Mouse (Mus musculus): ENCODE data around the gene Mib2.
"Not testable (repeated sequence)": the region's sequence is repeated elsewhere in the genome, so short reads cannot be mapped to it uniquely, and the experiment has no call there.

Gene Mib2

GRCm38 (mm10) chr4:155670236-155670635, 1.2 kb upstream of the Mib2 start:
- DNase-seq (ENCODE audit: extremely low spot score, low spot score), result not testable (repeated sequence)

- DNase-seq (ENCODE audit: extremely low spot score, low spot score), result no peak
Measured at GRCm38 (mm10) chr4:155669598-155670075, 639 bp upstream of the Mib2 start.

- no peak for DNase-seq (ENCODE audit: extremely low spot score, low spot score)
Measured at GRCm38 (mm10) chr4:155666903-155667302, 2.1 kb downstream of the Mib2 start.

- DNase-seq (ENCODE audit: extremely low spot score, low spot score), result no peak
Measured at GRCm38 (mm10) chr4:155660641-155661040, 8.4 kb downstream of the Mib2 start.

GRCm38 (mm10) chr4:155658961-155659360, 10.0 kb downstream of the Mib2 start:
- DNase-seq (ENCODE audit: extremely low spot score, low spot score), result no peak

GRCm38 (mm10) chr4:155656214-155656751, 12.7 kb downstream of the Mib2 start:
- no peak for DNase-seq (ENCODE audit: extremely low spot score, low spot score)

- peak; percentile 47 for DNase-seq (ENCODE audit: extremely low spot score, low spot score)
Measured at GRCm38 (mm10) chr4:155654456-155655298, 14.3 kb downstream of the Mib2 start.

- peak; percentile 63 for DNase-seq (ENCODE audit: extremely low spot score, low spot score)
Measured at GRCm38 (mm10) chr4:155654183-155654455, 14.9 kb downstream of the Mib2 start.

- no peak for DNase-seq (ENCODE audit: extremely low spot score, low spot score)
Measured at GRCm38 (mm10) chr4:155653451-155654182, 15.4 kb downstream of the Mib2 start.

- peak; percentile 75 for DNase-seq (ENCODE audit: extremely low spot score, low spot score)
Measured at GRCm38 (mm10) chr4:155653086-155653450, 15.9 kb downstream of the Mib2 start, which contains the start of gene Mmp23. Gene Mmp23, minus strand, starts transcription at chr4:155653384.

GRCm38 (mm10) chr4:155652283-155653085, 16.5 kb downstream of the Mib2 start:
- peak; percentile 22 for DNase-seq (ENCODE audit: extremely low spot score, low spot score)

- DNase-seq (ENCODE audit: extremely low spot score, low spot score), result no peak
Measured at GRCm38 (mm10) chr4:155651553-155652269, 17.3 kb downstream of the Mib2 start.

- DNase-seq (ENCODE audit: extremely low spot score, low spot score), result no peak
Measured at GRCm38 (mm10) chr4:155649355-155649754, 19.6 kb downstream of the Mib2 start.

- DNase-seq (ENCODE audit: extremely low spot score, low spot score), result no peak
Measured at GRCm38 (mm10) chr4:155645721-155646120, 23.3 kb downstream of the Mib2 start.

- DNase-seq (ENCODE audit: extremely low spot score, low spot score), result not testable (repeated sequence)
Measured at GRCm38 (mm10) chr4:155645308-155645707, 23.7 kb downstream of the Mib2 start, which contains the start of gene Gm10563. Gene Gm10563, minus strand, starts transcription at chr4:155645408.

- DNase-seq (ENCODE audit: extremely low spot score, low spot score), result no peak
Measured at GRCm38 (mm10) chr4:155643531-155643930, 25.5 kb downstream of the Mib2 start.

GRCm38 (mm10) chr4:155635766-155636499, 33.1 kb downstream of the Mib2 start:
- DNase-seq (ENCODE audit: extremely low spot score, low spot score), result no peak

- no peak for DNase-seq (ENCODE audit: extremely low spot score, low spot score)
Measured at GRCm38 (mm10) chr4:155630267-155630666, 38.7 kb downstream of the Mib2 start.

- DNase-seq (ENCODE audit: extremely low spot score, low spot score), result peak; percentile 96
Measured at GRCm38 (mm10) chr4:155624338-155625291, 44.4 kb downstream of the Mib2 start, which contains the start of gene Cdk11b. Gene Cdk11b, plus strand, starts transcription at chr4:155624854.

All from neural tube, embryonic 10.5 days (tissue).